Mouse (Mus musculus): ENCODE data around the gene Atxn1. TPM values are rescaled to one million over a fixed set of nuclear protein-coding genes. Genes with fewer than 3 reads are reported as not detected.

Gene Atxn1
- polyA plus RNA-seq, 1 experiment from 2014 or later, result 9.0 TPM

DNA sequence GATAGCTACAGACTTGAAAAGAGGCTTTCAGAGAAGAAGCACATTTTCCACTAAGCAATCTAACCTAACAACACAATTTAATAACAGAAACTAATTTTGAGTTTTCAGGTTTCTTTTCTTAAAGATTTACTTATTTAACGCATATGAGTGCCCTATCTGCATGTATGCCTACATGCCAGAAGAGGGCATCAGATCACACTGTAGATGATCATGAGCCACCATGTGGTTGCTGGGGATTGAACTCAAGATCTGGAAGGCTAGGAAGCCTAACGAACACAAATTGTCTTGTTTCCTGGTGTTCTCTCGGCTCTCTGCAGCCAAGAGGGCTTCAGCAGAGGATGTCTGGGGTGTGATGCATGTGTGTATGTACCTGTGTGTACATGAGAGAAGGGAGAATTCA lies 280.8 kb downstream of the Atxn1 start:
- H3K9me3 ChIP-seq, result no peaks in the 10 kb centered on the region
- no peaks in the 10 kb centered on the region for H3K4me1 ChIP-seq
- H3K27ac ChIP-seq, result no peak overlapping the region
- no peak overlapping the region for H3K9ac ChIP-seq
- no peaks in the 10 kb centered on the region for H3K27me3 ChIP-seq (replicated peaks)
- no peaks in the 10 kb centered on the region for H3K36me3 ChIP-seq (replicated peaks)
- 66% methylated on average over 3 of the region's 3 CpGs for WGBS
- H3K4me2 ChIP-seq, result no peak overlapping the region
- no peak overlapping the region for H3K4me3 ChIP-seq
- no peak for ATAC-seq (replicated peaks)

DNA sequence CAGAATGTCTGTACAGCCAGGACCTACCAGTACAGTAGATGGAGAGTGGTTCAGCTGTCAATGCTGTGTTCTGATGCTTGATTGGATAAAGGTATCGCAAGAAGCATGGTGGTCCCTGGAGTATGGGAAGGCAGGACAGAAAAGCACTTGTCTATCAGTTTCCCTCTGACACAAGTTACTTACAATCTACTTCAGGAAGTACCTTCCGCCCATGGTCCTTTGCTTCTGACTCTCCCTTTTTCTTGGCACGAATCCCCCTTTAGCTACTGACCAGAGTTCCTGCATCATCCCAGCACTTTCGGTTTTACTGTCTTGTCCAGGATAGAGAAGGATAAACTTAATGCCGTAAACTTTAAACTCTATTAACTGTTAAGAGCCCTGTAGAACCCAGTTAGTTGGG lies 283.6 kb downstream of the Atxn1 start:
- no peak for ATAC-seq (replicated peaks)
- H3K27me3 ChIP-seq (replicated peaks), result no peaks in the 10 kb centered on the region
- no peaks in the 10 kb centered on the region for H3K36me3 ChIP-seq (replicated peaks)
- WGBS, result 85% methylated on average over 5 of the region's 5 CpGs
- H3K4me1 ChIP-seq, result no peaks in the 10 kb centered on the region
- H3K27ac ChIP-seq, result no peak overlapping the region
- H3K4me2 ChIP-seq, result no peak overlapping the region
- H3K9ac ChIP-seq, result no peak overlapping the region
- H3K9me3 ChIP-seq, result no peaks in the 10 kb centered on the region
- H3K4me3 ChIP-seq, result no peak overlapping the region

DNA sequence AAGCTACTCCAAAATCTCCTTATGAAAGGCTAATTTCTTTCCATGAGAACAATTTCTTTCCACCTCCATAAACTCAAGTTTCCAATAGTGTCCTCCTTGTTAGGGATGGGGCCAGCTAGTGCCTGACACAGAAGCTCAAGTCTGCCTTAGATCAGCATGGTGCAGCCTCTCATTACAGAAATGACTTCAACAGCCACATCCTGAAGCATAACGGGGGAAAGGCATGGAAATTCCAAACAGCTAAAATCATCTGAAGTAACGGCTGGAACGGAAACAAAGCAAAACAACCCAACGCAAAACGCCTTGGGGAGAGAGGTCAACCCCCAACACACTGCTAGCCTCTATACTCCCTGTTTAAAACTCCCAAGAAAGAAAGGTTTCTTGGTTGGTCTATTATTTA lies 284.2 kb downstream of the Atxn1 start:
- H3K27ac ChIP-seq, result no peak overlapping the region
- H3K4me3 ChIP-seq, result no peak overlapping the region
- H3K9me3 ChIP-seq, result no peaks in the 10 kb centered on the region
- H3K9ac ChIP-seq, result no peak overlapping the region
- H3K27me3 ChIP-seq (replicated peaks), result no peaks in the 10 kb centered on the region
- no peak overlapping the region for H3K4me2 ChIP-seq
- H3K4me1 ChIP-seq, result no peaks in the 10 kb centered on the region
- no peaks in the 10 kb centered on the region for H3K36me3 ChIP-seq (replicated peaks)
- no peak for ATAC-seq (replicated peaks)
- WGBS, result 95% methylated on average over 5 of the region's 5 CpGs

DNA sequence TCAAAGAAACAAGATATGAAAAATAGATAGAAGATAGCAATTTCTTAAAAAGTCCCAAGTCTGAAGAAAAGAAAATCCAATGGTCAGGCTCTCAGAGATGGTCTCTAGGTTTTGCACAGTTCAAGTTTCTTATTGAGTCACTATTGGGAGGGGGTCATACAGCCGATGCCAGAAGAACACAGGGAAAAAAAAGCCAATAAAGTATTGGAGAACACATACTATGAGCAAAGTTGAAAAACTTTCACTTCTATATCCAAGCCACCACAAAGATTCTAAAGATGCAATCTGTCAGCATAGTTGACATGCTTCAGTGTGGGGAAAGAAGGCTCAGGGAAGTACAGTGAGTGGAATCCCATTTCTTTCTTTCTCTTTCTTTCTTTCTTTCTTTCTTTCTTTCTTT lies 285.7 kb downstream of the Atxn1 start:
- H3K9me3 ChIP-seq, result no peaks in the 10 kb centered on the region
- no peaks in the 10 kb centered on the region for H3K4me1 ChIP-seq
- no peak overlapping the region for H3K4me3 ChIP-seq
- no peak overlapping the region for H3K27ac ChIP-seq
- 86% methylated on average over 1 of the region's 1 CpGs for WGBS
- H3K36me3 ChIP-seq (replicated peaks), result no peaks in the 10 kb centered on the region
- no peak overlapping the region for H3K4me2 ChIP-seq
- no peak for ATAC-seq (replicated peaks)
- H3K27me3 ChIP-seq (replicated peaks), result no peaks in the 10 kb centered on the region
- H3K9ac ChIP-seq, result no peak overlapping the region

DNA sequence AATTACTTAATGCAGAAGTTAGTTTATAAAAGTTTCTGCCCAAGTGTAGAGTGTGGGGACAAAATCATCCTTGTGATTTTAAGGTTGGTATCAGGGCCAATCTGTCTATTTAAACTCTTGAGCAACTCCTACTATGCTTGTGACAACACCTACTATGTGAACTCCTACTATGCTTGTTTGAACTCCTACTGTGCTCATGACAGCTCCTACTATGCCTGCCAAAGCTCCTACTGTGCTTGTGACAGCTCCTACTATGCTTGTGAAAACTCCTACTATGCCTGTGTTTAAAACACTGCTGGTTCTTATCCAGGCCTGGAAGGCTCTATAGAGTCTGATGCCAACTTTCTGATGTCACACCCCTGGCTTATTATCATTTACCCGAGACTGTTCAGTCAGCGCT lies 292.2 kb downstream of the Atxn1 start:
- Histone ChIP-seq H3K9ac (no peak overlapping the region), H3K4me3 (no peak overlapping the region), H3K4me2 (no peak overlapping the region), H3K4me1 (no peaks in the 10 kb centered on the region), H3K36me3 (replicated peaks) (no peaks in the 10 kb centered on the region), H3K27ac (no peak overlapping the region), H3K27me3 (replicated peaks) (no peaks in the 10 kb centered on the region), H3K9me3 (no peaks in the 10 kb centered on the region)
- no peak for ATAC-seq (replicated peaks)
- WGBS, result 71% methylated on average over 2 of the region's 2 CpGs

DNA sequence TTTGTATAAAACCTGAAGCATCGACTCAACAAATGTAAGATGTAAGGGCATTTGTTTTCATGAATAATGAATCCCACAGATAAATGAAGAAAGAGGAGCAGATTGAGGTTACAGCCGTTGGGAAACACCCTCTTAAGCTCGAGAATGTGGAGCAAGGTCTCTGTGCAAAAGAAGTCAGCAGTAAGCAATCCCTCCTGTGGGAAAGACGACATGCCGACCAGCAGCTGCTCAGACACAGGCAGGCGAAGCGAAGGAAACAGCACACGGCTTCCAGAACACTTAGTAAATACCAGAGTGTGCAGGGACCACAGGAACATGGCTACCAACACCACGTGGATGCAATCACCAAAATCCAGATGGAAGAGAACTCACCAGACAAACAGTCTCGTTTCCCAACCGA lies 294.8 kb downstream of the Atxn1 start:
- Histone ChIP-seq H3K4me2 (no peak overlapping the region), H3K36me3 (replicated peaks) (no peaks in the 10 kb centered on the region), H3K4me1 (no peaks in the 10 kb centered on the region), H3K27me3 (replicated peaks) (no peaks in the 10 kb centered on the region), H3K9ac (no peak overlapping the region), H3K4me3 (no peak overlapping the region), H3K27ac (no peak overlapping the region), H3K9me3 (no peaks in the 10 kb centered on the region)
- WGBS, result 78% methylated on average over 11 of the region's 11 CpGs
- ATAC-seq (replicated peaks), result no peak

DNA sequence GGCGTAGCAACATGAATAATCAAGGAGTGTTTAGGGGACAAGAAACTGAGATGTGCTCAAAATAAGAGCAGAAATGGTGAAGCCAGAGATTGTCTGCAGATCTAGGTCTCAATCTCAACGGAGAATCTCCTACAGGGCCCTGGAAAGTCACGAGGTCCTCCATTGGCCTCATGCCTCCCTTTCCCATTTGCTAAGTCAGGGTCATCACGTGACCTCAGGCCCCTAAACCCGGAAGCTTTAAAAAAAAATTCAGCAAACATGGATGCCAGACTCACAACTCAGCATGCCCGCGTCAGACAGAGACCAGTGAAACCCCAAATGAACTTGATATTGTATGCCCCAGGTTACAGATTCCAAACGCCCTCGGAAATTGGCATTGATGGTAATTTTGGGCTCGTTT lies 302.0 kb downstream of the Atxn1 start:
- Histone ChIP-seq H3K27ac (no peak overlapping the region), H3K27me3 (replicated peaks) (no peaks in the 10 kb centered on the region), H3K9ac (no peak overlapping the region), H3K4me2 (no peak overlapping the region), H3K4me1 (peaks cover 11% of the 10 kb centered on the region; the same call in 1 of the 2 replicates), H3K4me3 (no peak overlapping the region), H3K36me3 (replicated peaks) (no peaks in the 10 kb centered on the region), H3K9me3 (no peaks in the 10 kb centered on the region)
- ATAC-seq (replicated peaks), result no peak
- WGBS, result 89% methylated on average over 10 of the region's 10 CpGs

DNA sequence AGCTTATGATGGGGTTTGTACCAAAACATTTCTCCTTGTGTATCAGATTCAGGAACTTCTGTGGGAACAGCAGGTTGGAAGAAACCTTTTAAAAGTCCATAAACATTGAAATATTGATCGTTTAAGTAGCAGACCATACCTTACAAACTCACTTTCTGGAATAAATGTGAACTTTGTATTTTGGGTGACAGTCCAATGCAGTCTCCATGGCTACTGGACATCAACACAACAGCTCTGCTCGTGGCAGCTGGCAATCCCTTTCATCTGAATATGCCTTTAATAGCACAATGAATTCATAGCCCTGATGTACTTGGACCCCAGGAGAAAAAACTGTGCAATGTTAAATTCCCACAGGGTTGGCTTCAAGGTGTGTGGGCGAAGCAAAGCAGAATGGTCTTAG lies 302.6 kb downstream of the Atxn1 start:
- Histone ChIP-seq H3K27me3 (replicated peaks) (no peaks in the 10 kb centered on the region), H3K27ac (no peak overlapping the region), H3K4me3 (no peak overlapping the region), H3K9me3 (no peaks in the 10 kb centered on the region), H3K9ac (no peak overlapping the region), H3K4me1 (peaks cover 11% of the 10 kb centered on the region; the same call in 1 of the 2 replicates), H3K36me3 (replicated peaks) (no peaks in the 10 kb centered on the region), H3K4me2 (no peak overlapping the region)
- WGBS, result 60% methylated on average over 3 of the region's 3 CpGs
- no peak for ATAC-seq (replicated peaks)

DNA sequence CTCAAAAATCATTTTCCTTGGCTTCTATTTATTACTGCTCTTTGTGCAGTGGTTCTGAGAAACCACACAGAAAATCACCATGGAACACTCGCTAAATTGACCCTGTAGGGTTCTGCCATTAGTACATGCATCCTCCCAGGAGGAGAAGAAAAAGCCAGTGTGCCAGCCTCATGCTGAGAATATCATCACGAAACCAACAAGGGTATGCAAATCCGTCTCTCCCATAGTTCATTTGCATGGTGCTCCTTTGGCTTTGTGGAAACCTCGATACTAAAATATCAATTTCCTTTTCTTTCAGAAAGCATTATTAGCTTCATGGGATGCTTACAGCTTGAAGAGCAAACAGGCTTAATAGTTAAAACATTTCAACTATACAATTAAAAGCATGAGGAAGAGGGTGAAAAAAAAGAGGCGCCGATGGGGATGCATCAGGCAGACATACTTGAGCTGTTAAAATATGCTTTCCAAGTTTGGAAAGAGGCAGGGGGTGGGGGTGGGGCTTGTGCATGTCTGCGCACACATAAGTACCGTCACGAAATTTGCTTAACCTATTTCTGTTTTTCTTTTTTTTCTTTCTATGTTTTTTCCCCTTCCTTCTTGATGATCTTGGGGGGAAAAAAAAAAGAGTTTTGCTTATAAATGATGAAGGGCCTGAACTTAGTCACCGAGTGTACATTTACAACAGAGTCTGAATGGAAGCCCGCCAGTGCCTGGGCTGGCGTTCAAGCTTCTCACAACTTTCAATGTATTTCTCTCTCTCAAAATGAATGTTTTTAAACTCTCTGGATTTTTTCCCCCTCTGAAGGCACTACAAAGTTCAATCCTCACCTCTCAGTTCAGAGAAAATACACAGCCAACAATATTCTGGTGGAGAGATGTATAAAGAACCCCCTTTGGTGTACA lies 303.3 kb downstream of the Atxn1 start:
- WGBS, result 62% methylated on average over 12 of the region's 12 CpGs
- no peak for ATAC-seq (replicated peaks)
- H3K4me3 ChIP-seq, result no peak overlapping the region
- peaks cover 11% of the 10 kb centered on the region; the same call in 1 of the 2 replicates for H3K4me1 ChIP-seq
- no peak overlapping the region for H3K27ac ChIP-seq
- no peaks in the 10 kb centered on the region for H3K9me3 ChIP-seq
- no peak overlapping the region for H3K9ac ChIP-seq
- no peaks in the 10 kb centered on the region for H3K27me3 ChIP-seq (replicated peaks)
- no peak overlapping the region for H3K4me2 ChIP-seq
- H3K36me3 ChIP-seq (replicated peaks), result no peaks in the 10 kb centered on the region

DNA sequence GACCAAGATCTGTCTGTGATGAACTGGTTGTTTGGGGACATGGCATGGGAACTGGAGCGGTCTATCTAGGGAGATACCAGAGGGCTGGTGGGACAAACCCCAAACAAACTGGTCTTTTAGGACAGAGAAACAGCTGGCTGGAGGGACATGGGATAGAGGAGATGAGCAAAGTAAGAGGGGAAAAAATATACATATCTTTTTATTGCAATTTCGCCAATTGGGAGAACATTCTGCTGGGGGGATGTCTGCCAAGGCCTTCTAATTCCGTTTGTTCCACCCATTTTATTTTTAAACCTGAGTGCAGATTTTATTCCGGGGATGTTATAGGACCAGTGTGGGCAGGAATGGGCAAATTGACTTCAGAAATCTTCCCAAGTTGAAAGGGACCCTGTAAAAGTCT lies 305.0 kb downstream of the Atxn1 start:
- Histone ChIP-seq H3K27me3 (replicated peaks) (no peaks in the 10 kb centered on the region), H3K27ac (no peak overlapping the region), H3K4me3 (no peak overlapping the region), H3K4me2 (no peak overlapping the region), H3K9ac (no peak overlapping the region), H3K9me3 (no peaks in the 10 kb centered on the region), H3K4me1 (peaks cover 11% of the 10 kb centered on the region; the same call in 1 of the 2 replicates), H3K36me3 (replicated peaks) (no peaks in the 10 kb centered on the region)
- no peak for ATAC-seq (replicated peaks)
- WGBS, result 83% methylated on average over 4 of the region's 4 CpGs

DNA sequence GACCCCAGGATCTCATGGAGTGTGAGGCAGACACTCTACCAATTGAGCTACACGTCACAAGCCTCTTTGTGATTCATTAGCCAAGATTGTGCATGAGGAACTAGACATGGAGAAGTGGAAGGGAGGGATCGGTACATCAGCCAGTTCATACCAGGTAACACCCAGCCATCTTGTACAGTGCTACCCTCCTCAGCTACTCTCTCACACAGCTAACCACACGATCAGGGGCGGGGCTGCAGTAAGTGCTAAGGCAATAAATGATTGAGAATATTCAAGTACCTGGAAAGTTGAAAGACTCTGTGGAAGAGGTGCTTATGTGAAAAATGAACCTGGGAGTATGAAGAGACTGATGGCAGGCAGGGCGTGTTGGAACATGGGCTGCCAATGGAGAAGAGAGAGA lies 306.5 kb downstream of the Atxn1 start:
- no peak overlapping the region for H3K4me2 ChIP-seq

DNA sequence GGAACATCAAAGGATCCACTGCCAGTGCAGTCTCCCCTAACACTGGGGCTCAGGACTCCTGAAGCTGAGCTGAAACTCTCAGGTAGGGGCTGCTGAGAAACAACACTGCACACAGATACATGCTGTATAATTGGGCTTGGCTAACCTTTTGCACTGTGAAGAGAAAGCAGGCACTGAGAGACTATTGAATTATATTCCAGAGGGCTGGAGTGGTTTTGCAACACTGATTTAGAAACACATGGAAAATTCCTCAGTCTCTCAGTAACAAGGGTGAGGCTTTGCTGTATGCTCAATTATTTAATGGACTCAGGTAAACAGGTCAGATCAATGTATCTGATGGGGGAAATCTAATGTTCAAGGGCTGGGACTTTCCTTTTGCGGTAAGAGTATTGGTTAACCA lies 307.6 kb downstream of the Atxn1 start:
- Histone ChIP-seq H3K4me3 (no peak overlapping the region), H3K36me3 (replicated peaks) (no peaks in the 10 kb centered on the region), H3K9me3 (no peaks in the 10 kb centered on the region), H3K4me2 (no peak overlapping the region), H3K27ac (no peak overlapping the region), H3K27me3 (replicated peaks) (no peaks in the 10 kb centered on the region), H3K9ac (no peak overlapping the region), H3K4me1 (peaks cover 7% of the 10 kb centered on the region; the same call in 1 of the 2 replicates)
- ATAC-seq (replicated peaks), result no peak
- WGBS, result 93% methylated on average over 1 of the region's 1 CpGs

More for the DNA sequence above, 306.5 kb downstream of the Atxn1 start:
- H3K27me3 ChIP-seq (replicated peaks), result no peaks in the 10 kb centered on the region
- H3K9ac ChIP-seq, result no peak overlapping the region
- no peak for ATAC-seq (replicated peaks)
- no peaks in the 10 kb centered on the region for H3K9me3 ChIP-seq
- H3K36me3 ChIP-seq (replicated peaks), result no peaks in the 10 kb centered on the region
- 98% methylated on average over 5 of the region's 5 CpGs for WGBS
- no peak overlapping the region for H3K4me3 ChIP-seq
- peaks cover 11% of the 10 kb centered on the region; the same call in 1 of the 2 replicates for H3K4me1 ChIP-seq
- no peak overlapping the region for H3K27ac ChIP-seq

DNA sequence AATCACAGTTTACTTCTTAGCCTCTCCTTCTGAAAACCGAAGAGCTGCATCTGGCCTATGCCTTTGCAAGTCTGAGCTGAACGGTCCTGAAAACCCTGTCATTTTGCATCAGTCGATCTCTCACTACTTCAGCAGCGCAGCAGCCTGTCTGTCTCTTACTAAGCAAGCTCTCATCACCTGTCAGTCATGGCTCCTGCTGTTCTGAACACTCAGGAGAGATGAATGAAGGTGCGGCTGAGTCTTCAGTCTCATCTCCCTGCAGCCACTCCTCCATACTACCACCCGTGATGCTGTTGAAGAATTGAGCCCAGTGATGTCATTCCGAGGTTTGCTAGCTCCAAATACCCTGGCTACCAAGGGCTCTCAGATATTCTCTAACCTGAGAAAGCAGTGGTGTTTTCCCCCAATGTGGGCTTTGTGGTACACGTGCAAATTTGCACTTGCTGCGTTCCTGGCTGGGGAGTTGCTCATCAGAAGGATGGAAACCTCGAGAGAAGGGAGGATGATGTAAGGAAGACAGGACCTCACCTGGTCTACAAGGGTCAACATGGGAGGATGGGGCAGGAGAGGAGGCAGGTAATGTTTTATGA lies 313.1 kb downstream of the Atxn1 start:
- 78% methylated on average over 10 of the region's 10 CpGs for WGBS
- Histone ChIP-seq H3K4me1 (no peaks in the 10 kb centered on the region), H3K27me3 (replicated peaks) (no peaks in the 10 kb centered on the region), H3K36me3 (replicated peaks) (no peaks in the 10 kb centered on the region), H3K9ac (no peak overlapping the region), H3K9me3 (no peaks in the 10 kb centered on the region), H3K4me2 (no peak overlapping the region), H3K4me3 (no peak overlapping the region), H3K27ac (no peak overlapping the region)
- no peak for ATAC-seq (replicated peaks)

All from midbrain, embryonic 15.5 days (tissue).